Mouse (Mus musculus): ENCODE data around the gene Ackr2.

The Ackr2 gene

GRCm38 (mm10) chr9:121898245-121898644, at the start of gene Ackr2:
Gene Ackr2 (plus strand): TSS chr9:121898355.
- DNase-seq: peak; percentile 63

DNA sequence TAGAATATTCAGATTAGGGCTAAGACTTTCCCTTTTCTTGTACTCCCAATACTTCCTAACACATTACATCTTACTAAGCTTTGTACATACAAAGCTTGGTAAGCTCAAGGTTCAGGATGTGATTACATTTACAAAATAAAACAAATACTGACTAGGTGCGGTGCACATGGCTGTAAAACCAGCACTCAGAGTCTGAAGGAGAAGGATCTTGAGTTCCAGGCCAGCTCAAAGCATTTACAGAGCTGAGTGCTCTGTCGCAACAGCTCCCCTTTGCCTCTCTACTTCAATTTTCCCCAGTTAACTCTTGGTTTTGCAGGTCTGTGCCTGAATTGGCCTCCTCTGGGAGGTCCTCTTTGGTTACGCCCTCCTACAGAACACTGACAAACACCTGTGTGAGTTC, 43.9 kb upstream of the Ackr2 start:
- DNase-seq: no peak

DNA sequence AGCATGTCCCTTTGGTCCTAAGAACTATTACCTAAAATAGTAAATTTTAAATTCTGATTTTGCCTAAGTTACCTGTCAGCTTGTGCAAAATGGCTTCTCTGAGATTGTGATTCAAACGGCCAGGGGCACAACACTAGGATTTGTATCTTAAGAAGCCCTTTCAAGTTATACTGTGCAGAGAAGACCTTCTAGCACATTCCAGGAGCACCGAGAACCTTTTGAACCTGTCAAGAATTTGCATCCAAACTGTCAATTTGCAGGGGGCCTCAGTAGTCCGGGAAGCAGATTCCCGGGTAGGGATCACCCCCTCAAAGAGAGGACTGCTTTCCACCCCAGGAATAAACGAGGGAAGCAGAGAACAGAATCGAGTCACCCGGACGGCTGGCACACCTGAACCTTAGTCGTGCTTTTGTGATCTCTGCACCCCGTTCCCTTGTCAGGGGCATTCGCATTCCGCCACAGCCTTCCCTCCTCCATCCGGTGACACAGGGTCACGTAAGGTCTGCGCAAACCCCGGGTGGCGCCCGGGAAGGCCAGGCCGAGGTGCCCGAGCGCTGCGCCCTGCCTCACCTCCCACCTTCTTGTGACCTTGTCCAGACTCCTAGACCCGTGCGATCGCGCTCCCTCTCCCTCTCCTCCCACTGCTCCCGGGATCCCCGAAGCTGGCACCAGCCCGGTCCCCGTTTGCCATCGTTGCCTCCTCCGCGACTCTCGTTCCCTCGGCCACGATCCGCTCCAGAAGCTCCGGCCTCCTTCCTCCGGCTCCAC, 41.3 kb upstream of the Ackr2 start:
- DNase-seq: no peak

GRCm38 (mm10) chr9:121857474-121858152, 40.5 kb upstream of the Ackr2 start:
- peak; percentile 98 for DNase-seq

GRCm38 (mm10) chr9:121858153-121858488, 40.0 kb upstream of the Ackr2 start, which contains the start of gene Higd1a:
Gene Higd1a (minus strand): TSS chr9:121858362.
- DNase-seq: no peak

- DNase-seq: no peak
These were observed 38.8 kb upstream of the Ackr2 start for GRCm38 (mm10) chr9:121859345-121859744.

GRCm38 (mm10) chr9:121860921-121861320, 37.2 kb upstream of the Ackr2 start:
- no peak for DNase-seq

DNA sequence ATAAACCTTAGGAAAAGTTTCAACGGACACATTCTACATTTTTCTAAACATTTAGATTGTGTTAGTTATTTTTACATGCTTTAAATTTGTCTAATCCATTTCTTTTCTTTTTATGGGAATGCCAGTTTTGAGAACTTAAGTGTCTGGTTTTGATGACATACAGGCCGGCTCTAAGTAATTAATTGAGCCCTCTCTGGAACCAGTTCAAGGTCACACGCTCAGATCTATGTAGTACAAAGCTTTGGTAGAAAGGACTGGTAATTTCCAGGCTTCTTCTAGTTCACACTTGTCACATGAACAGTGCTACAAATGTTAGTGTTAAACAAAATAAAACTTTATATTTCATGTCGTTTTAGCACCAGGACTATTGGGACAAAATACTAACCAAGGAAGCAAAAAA, 33.3 kb upstream of the Ackr2 start:
- peak; percentile 22 for DNase-seq

DNA sequence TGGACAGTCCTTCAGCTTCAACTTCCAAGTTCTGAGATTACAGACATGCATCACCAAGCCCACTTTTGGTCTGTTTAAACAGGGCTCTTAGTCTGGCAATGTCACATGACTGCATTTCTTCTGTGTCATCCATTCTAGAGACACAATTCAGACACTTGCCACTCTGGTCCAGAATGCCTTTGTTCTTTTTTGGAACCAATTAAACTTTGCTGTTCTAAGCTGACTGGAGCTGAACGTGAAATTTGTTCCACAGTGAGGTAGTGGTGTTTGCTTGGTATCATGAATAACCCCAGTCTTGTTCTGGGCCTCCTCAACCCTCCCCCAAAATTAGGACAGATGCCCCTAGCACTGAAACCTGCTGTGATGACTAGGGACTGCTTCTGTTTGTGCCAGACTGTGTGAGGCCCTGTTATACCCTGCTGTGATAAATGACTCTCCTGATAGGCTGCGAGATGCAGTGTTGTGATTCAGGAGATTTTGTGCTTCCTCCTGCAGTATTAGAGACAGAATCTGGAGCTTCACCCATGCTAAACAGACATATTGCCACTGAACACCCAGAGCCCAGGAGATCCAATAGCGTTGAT, 32.6 kb upstream of the Ackr2 start:
- no peak for DNase-seq

DNA sequence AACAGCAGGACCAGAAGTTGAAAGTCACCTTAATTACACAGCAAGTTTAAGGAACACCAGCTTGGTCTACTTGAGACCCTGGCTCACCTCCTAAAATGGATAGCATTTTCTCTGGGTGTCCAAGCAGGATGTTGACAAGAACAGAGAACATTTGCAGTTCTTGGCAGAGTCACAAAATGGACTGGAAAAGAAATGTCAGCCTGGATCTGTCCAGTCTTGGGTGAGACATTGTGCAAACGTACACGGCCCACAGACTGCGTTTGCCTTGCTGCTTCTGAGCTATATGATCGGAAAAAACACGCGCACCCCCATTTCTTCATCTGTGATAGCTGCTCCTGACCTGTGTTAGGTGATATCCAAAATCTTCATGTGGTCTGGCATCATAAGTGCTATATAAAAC, 30.5 kb upstream of the Ackr2 start:
- DNase-seq: peak; percentile 77

DNA sequence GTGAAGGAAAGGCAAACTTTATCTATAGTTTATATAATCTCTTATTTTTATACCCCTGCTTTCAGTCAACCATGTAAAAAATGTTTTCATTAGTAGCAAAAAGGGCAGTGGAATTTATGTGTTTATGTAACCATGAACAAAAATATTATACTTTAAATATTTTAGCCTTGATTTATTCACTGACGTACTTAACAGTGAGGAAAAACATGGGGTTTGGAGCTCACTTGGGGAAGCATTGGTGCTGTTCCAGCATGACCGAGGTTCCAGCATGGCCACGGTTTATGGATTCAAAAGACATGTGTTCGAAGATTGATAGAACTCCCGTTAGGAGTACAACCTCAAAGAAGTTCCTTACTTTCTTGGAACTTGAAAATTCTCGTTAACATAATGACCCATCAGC, 29.9 kb upstream of the Ackr2 start:
- DNase-seq: no peak

DNA sequence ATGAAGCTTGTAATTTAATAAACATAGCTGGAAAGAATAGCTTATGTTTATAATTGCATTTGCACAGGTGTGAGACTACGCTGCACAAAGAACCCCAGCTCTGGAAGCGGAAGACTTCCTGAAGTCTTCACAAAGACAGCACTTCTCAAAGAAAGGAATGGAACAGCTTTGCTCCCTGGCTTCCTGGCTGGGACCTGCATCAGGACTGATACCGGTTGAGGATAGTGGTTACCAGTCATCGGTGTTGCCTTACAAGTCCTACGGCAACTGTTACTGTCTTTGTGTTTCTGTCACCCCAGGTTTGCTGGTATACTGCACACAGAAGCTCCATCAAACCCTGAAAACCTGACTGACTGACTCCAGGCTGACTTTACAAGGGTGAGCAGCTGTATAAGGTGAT, 28.7 kb upstream of the Ackr2 start:
- DNase-seq: no peak

DNA sequence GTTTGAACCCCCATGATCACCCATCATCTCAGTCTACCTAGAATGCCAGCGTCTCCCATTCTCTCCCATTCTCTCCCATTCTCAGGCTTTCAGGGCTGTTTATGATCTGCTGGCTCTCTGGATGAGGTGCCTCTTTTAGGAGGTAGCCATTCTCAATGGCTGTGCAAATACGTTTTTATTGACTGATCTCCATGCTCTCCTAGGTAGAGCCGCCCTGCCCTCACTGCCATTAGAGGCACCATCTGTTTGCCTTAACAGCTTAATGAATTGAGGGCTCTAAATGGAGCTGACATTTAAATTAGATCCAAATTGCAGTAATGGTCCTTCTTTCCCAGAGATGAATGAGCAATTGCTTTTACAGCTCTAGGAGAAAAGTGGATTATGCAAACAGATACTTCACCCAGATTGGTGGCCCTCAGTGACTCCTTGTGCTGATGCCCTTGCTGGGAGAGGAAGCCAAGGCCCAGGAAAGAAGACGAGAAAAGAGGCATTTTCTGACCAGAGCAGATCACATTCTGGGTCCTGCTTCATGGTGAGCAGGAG, 28.1 kb upstream of the Ackr2 start:
- DNase-seq: no peak

- no peak for DNase-seq
These were observed 26.0 kb upstream of the Ackr2 start for GRCm38 (mm10) chr9:121872062-121872683.

GRCm38 (mm10) chr9:121873578-121873977, 24.6 kb upstream of the Ackr2 start:
- no peak for DNase-seq

- peak; percentile 79 for DNase-seq
These were observed 21.0 kb upstream of the Ackr2 start for GRCm38 (mm10) chr9:121877052-121877740.

- peak; percentile 89 for DNase-seq
These were observed 17.3 kb upstream of the Ackr2 start for GRCm38 (mm10) chr9:121880840-121881239.

- DNase-seq: peak; percentile 54
These were observed 16.9 kb upstream of the Ackr2 start for GRCm38 (mm10) chr9:121881301-121881700.

GRCm38 (mm10) chr9:121882015-121882457, 16.1 kb upstream of the Ackr2 start:
- DNase-seq: peak; percentile 82

GRCm38 (mm10) chr9:121889927-121890440, 8.2 kb upstream of the Ackr2 start:
- DNase-seq: peak; percentile 35

- DNase-seq: peak; percentile 87
These were observed 7.7 kb upstream of the Ackr2 start for GRCm38 (mm10) chr9:121890441-121890941.

GRCm38 (mm10) chr9:121891301-121891700, 6.9 kb upstream of the Ackr2 start:
- DNase-seq: no peak

Measured in lung, postnatal 10 days (tissue).